Mouse (Mus musculus) macrophage (primary cell): ENCODE results near the gene Prorsd1. TPM values are rescaled to one million over a fixed set of nuclear protein-coding genes. Genes with fewer than 3 reads are reported as not detected.
"Not testable (repeated sequence)": the region's sequence is repeated elsewhere in the genome, so short reads cannot be mapped to it uniquely, and the experiment has no call there.

Experiments used
- H3K27ac ChIP-seq: fragments of 350-480 bp; formaldehyde crosslinking; 2 replicates; pipeline ENCODE4 v1.9.0; 2021
- H3K36me3 ChIP-seq: fragments of 350-480 bp; formaldehyde crosslinking; 2 replicates; pipeline ENCODE4 v1.9.0; 2021; ENCODE audit errors: inconsistent target
- H3K4me3 ChIP-seq: fragments of 350-480 bp; formaldehyde crosslinking; 2 replicates; pipeline ENCODE4 v1.9.0; 2021; ENCODE audit errors: inconsistent target
- H3K79me2 ChIP-seq: fragments of 350-480 bp; formaldehyde crosslinking; 2 replicates; pipeline ENCODE4 v1.9.0; 2021; ENCODE audit errors: inconsistent target
- WGBS: methylation state at CpG from one replicate; pipeline ENCODE4 v1.1.7; 2026; ENCODE audit warnings: inconsistent platforms; ENCODE audit not compliant: missing documents; 5-methylcytosine and 5-hydroxymethylcytosine counted together
- polyA plus RNA-seq: library from polyadenylated mRNA; stranded (reverse); fragments of 250-400 nt; gene quantifications from 3 replicates; pipeline ENCODE4 v1.2.4, GENCODE M21; 2018; ENCODE audit warnings: inconsistent platforms
- total RNA-seq, 78 experiments: library from RNA; depleted of rRNA; stranded (reverse); fragments of 250-400 nt; gene quantifications; 1 replicate in 9 of 78; 2 replicates in 24 of 78; 3 replicates in 43 of 78; 4 replicates in 2 of 78; pipeline ENCODE4 v1.2.4; 2018; ENCODE audit warnings: inconsistent platforms in 56 of 78

Prorsd1 gene
- total RNA-seq (2018; cell fraction: chromatin; rRNA removed), result 10 to 100 TPM in 6 of 26 experiments, 1 to 10 TPM in 17, under 1 TPM in 3; 0.69 to 18.7 (median 4.0) TPM
- total RNA-seq (2018; cell fraction: cytosol; rRNA removed), result 10 to 100 TPM; 12.8 to 41.5 (median 29.2) TPM
- 10 to 100 TPM in 15 of 26 experiments, 1 to 10 TPM in 10, under 1 TPM in 1; 0.79 to 37.5 (median 11.9) TPM for total RNA-seq (2018; cell fraction: nucleus; rRNA removed)
- polyA plus RNA-seq, result 21.0 to 49.9 TPM (median 28.5 TPM) in 3 replicates

GRCm38 (mm10) chr11:29514682-29515412 lies at the start of gene Prorsd1:
TSS of gene Prorsd1 (minus strand) at chr11:29515033.
- Histone ChIP-seq H3K27ac (peak within 1 kb of the TSS; percentile 87), H3K79me2 (peaks cover 22% of the 10 kb centered on the region), H3K36me3 (0 out of 2 replicates have a peak, but pooled peaks cover 7% of the 10 kb centered on the region), H3K4me3 (peak within 1 kb of the TSS; percentile 90)
- under 1% methylated on average over 40 of the region's 40 CpGs for WGBS

DNA sequence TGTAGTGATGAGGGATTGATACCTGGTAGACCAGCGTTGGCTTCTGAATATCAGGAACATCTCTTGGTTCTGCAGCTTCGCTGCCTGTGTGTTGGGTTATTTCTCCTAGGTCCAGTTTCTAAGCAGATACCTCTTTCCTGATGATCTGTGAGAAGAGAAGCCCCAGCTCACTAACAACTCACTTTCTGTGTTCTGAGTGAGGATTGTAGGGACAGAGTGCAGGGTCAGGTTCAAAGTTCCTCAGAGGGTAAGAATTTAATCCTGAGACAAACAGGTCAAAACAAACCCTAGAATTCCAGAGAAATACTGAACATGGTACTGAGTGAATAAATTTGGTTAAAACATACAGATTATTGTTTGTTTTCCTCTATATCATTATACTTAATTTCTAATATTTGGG lies 48.6 kb upstream of the Prorsd1 start:
- Histone ChIP-seq H3K4me3 (no peak overlapping the region), H3K36me3 (no peaks in the 10 kb centered on the region), H3K27ac (no peak overlapping the region), H3K79me2 (no peaks in the 10 kb centered on the region)
- WGBS, result 97% methylated on average over 2 of the region's 2 CpGs

DNA sequence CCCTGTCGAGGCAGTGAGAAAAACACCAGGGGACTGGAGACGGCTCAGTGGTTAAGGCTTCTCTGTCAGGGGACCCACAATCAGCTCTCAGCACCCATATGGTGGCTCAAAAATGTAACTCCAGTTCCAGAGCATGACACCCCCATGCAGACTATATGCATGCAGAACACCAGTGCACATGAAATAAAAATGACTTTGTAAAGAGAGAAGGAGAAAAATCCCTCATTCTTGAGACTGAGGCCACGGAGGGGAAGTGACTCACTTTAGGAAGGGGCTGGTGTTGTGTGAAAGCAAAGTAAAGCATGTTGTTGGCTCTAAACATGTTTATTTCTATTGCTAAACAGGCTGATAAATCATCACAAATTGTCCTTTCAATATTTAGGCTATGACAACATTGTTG lies 46.2 kb upstream of the Prorsd1 start:
- H3K36me3 ChIP-seq, result no peaks in the 10 kb centered on the region
- no peak overlapping the region for H3K4me3 ChIP-seq
- 90% methylated on average over 3 of the region's 3 CpGs for WGBS
- H3K79me2 ChIP-seq, result no peaks in the 10 kb centered on the region
- H3K27ac ChIP-seq, result no peak overlapping the region

DNA sequence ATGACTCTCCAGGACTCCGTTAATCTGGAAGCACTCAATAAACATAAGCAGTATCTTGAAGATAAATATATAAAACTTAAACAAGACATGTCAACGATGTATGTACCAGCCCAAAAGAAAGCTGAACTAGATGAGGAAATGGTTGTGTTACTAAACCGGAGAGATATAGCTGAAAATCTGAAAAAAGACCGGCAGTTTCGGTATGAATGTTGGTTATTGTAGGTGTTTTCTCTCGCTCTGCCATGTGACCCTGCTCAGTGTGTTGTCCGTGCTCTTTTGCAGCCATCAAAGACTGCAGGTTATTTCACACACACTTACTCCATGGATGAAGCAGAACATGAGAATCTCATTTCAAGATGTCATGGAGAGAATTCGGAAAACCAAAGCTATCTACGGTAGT lies 45.6 kb upstream of the Prorsd1 start:
- H3K36me3 ChIP-seq, result no peaks in the 10 kb centered on the region
- 91% methylated on average over 9 of the region's 9 CpGs for WGBS
- no peak overlapping the region for H3K4me3 ChIP-seq
- no peaks in the 10 kb centered on the region for H3K79me2 ChIP-seq
- no peak overlapping the region for H3K27ac ChIP-seq

DNA sequence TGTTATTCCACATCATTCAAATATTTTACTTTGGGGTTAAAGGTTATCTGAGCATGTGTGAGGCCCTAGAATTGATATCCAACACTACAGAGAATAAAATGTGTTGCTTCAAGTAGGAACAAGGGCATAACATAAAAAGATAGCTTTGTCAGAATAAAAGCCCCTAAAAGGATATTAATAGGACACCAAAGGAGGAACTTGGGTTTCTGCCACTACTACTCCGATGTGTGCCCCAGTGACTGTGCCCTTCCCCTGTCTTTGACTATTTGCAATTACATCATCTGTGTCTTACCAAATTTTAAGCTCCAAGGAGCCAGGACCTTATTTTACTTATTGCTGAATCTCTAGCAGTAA lies 34.6 kb upstream of the Prorsd1 start:
- WGBS, result 0% methylated on average over 1 of the region's 1 CpGs
- Histone ChIP-seq H3K27ac (peak overlapping the region; percentile 94), H3K4me3 (no peak overlapping the region), H3K36me3 (peaks cover 12% of the 10 kb centered on the region), H3K79me2 (peaks cover 25% of the 10 kb centered on the region)

GRCm38 (mm10) chr11:29548504-29549424 lies 33.9 kb upstream of the Prorsd1 start:
- 20% methylated on average over 23 of the region's 23 CpGs for WGBS
- H3K79me2 ChIP-seq, result peaks cover 25% of the 10 kb centered on the region
- peaks cover 18% of the 10 kb centered on the region for H3K36me3 ChIP-seq
- peak overlapping the region; percentile 94 for H3K27ac ChIP-seq
- peak overlapping the region; percentile 92 for H3K4me3 ChIP-seq

DNA sequence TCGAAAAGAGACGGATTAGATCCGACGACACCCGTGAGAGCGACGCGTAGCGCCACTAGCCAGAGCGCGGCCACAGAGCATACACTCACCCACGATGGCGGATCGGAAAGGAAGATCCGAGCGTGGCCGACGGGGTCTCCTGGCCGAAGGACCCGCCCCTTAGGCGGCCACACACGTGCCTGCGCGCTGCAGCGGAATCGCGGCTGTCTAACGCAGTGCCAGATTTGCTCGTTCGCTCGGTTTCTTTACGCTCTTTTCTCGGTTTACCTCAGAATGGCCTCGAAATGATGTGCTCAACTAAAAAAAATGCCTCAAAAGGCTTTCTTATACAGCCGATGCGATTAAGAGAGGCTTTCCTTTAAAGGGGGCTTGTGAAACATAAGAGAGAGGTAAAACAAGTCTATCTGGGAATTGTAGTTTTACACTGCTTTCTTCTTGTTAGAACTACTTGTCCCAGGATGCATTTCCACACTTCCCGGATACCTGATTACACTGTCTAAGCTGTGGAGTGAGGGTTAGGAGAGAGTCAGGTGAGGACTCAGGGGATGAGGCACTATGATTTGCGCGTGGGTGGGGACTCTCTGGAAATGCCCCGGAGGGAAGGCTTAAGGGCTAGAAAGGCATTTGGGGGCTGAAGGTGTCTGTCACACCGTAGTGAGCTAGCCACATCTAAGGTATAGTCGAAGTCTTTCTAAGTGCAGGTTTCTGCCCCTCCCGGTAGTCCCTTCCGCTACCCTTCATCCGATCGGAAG lies 33.1 kb upstream of the Prorsd1 start, which contains the start of the genes Clhc1 and Rps27a:
TSS of gene Clhc1 (plus strand) at position 199 of the 752 bp plus-strand sequence.
TSS of gene Rps27a (minus strand) at position 358 of the 752 bp plus-strand sequence.
- H3K36me3 ChIP-seq, result peaks cover 19% of the 10 kb centered on the region
- WGBS, result under 1% methylated on average over 46 of the region's 46 CpGs
- peak within 1 kb of the TSS; percentile 92 for H3K4me3 ChIP-seq
- H3K27ac ChIP-seq, result peak within 1 kb of the TSS; percentile 94
- H3K79me2 ChIP-seq, result peaks cover 25% of the 10 kb centered on the region

DNA sequence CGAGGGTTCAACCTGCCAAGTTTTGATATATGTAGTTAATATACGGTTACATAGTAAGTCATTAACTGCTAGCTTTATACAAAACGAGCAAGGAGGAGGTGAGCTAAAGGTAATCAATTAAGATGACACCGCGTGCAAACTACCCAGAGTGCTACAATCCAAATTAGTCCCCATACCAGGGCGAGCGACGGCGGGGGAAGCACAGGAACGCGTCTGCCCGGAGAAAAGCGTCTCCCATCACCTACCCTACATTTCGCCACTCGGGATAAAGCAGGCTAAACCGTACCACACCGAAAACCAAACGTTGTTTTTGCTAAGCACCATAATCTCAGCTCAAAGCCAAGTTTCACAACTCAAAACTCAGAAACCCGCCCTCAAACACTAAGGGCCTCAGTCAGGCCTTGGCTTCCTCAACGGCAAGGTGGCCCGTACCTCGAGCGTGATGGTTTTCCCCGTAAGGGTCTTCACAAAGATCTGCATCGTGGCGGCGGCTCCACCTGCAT lies 32.5 kb upstream of the Prorsd1 start:
- 2% methylated on average over 27 of the region's 27 CpGs for WGBS
- peaks cover 19% of the 10 kb centered on the region for H3K36me3 ChIP-seq
- peak overlapping the region; percentile 94 for H3K27ac ChIP-seq
- H3K4me3 ChIP-seq, result peak overlapping the region; percentile 92
- peaks cover 25% of the 10 kb centered on the region for H3K79me2 ChIP-seq

DNA sequence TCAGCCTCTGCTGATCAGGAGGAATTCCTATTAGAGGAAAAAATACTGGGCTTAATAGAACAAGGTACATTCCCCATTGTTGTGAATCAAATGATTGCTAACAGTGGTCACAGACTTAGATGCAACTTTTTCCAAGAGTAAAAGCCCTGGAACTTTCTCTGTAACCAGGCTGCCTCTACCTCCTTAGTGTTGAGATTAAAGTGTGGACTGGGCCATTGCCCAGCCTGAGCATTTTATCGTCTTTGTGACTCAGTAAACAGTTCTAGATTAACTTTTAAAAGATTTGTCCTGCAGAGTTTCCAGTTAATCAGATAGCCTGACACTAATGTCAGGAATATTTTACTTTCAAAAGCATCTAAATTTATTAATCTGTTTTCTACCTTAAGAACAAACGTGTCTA lies 31.9 kb upstream of the Prorsd1 start:
- 15% methylated on average over 2 of the region's 2 CpGs for WGBS
- peak overlapping the region; percentile 92 for H3K4me3 ChIP-seq
- H3K27ac ChIP-seq, result peak overlapping the region; percentile 94
- H3K36me3 ChIP-seq, result peaks cover 19% of the 10 kb centered on the region
- H3K79me2 ChIP-seq, result peaks cover 25% of the 10 kb centered on the region

- H3K4me3 ChIP-seq, result peak overlapping the region; percentile 92; the same call in 1 of the 2 replicates
- peaks cover 25% of the 10 kb centered on the region for H3K79me2 ChIP-seq
- H3K36me3 ChIP-seq, result peaks cover 24% of the 10 kb centered on the region
- peak overlapping the region; percentile 94 for H3K27ac ChIP-seq
- WGBS, result 42% methylated on average over 2 of the region's 2 CpGs
Measured at GRCm38 (mm10) chr11:29546297-29546696, 31.5 kb upstream of the Prorsd1 start.

GRCm38 (mm10) chr11:29545150-29545752 lies 30.4 kb upstream of the Prorsd1 start:
- not testable (repeated sequence) for H3K27ac ChIP-seq, H3K4me3 ChIP-seq
- Histone ChIP-seq H3K79me2 (peaks cover 25% of the 10 kb centered on the region), H3K36me3 (peaks cover 34% of the 10 kb centered on the region)
- WGBS, result 90% methylated on average over 2 of the region's 4 CpGs

GRCm38 (mm10) chr11:29544225-29544945 lies 29.6 kb upstream of the Prorsd1 start:
- Histone ChIP-seq H3K36me3 (peaks cover 38% of the 10 kb centered on the region), H3K27ac (no peak overlapping the region)
- 100% methylated on average over 3 of the region's 3 CpGs for WGBS

DNA sequence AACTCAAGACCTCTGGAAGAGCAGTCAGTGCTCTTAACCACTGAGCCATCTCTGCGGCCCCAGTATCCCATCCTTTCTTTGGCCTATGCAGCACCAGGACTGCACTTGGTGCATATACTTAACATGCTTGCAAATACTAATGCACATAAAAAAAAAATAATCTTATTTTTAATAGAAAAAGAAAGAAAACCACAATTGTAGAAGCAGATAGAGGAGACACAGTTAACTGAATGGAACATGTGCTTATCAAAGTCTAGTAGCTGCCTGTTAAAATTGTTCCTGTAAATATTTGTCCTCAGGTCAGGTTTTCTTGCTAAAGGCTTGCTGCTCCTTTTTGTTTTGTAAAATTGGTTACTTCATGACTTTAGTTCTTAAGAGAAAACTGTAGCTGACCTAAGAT lies 23.4 kb upstream of the Prorsd1 start:
- Histone ChIP-seq H3K79me2 (no peaks in the 10 kb centered on the region), H3K27ac (no peak overlapping the region), H3K36me3 (peaks cover 68% of the 10 kb centered on the region), H3K4me3 (no peak overlapping the region)
- WGBS, result no CpG with 5 or more reads among the region's 1 CpGs

More at GRCm38 (mm10) chr11:29544225-29544945, 29.6 kb upstream of the Prorsd1 start:
- H3K79me2 ChIP-seq, result peaks cover 25% of the 10 kb centered on the region
- H3K4me3 ChIP-seq, result no peak overlapping the region
